Mouse (Mus musculus): ENCODE measurements at regions not wholly inside any gene's neighbourhood (a gene's known extent, or its start where the extent isn't known, plus 50 kb on each side); places are given as distances from the start of the nearest gene placed in this dataset.

DNA sequence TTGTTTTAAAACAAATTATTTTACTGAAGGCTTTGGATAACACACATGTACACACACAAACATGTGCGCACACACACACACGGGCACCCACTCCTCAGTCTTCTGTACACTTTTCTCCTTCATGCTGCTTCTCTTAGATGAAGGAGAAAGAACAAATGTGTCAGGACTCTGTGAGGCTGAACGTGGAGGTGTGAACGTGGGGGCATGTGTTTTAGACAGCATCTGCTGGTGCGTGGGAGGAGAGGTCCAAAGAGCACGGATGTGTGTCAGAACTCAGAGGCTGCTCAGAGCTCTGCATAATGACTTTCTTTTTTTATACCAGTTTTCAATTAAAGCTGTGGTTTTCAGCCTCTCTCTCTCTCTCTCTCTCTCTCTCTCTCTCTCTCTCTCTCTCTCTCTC, 112.4 kb downstream of the Nab1 start:
- TF ChIP-seq POU5F1 (IDR thresholded peaks at IDR 0.05; ENCODE audit: borderline replicate concordance, low read length) (no peak), CTCF (conservative IDR thresholded peaks at IDR 0.05; ENCODE audit: low read length) (no peak), NANOG (IDR thresholded peaks at IDR 0.05; ENCODE audit: borderline replicate concordance, low read length) (no peak)

Data from E14TG2a.4 (cell line).